Mouse (Mus musculus) bone marrow, adult 2 months (tissue): Measurements from ENCODE around the gene Atxn1.

ENCODE experiments used
- CTCF ChIP-seq: fragments of 200-500 bp; IDR thresholded peaks from 2 replicates; pipeline ENCODE4 v1.5.1; 2011; ENCODE audit warnings: low read length, control low read depth; ENCODE audit not compliant: control insufficient read depth, insufficient read depth
- POLR2A ChIP-seq: fragments of 200-500 bp; IDR thresholded peaks from 2 replicates; pipeline ENCODE4 v1.6.1; 2011; ENCODE audit warnings: low read depth, mild to moderate bottlenecking, control low read depth, low read length, borderline replicate concordance; ENCODE audit not compliant: control insufficient read depth

GRCm38 (mm10) chr13:45807593-45808043, 157.2 kb downstream of the Atxn1 start:
- TF ChIP-seq POLR2A (no peak), CTCF (peak; percentile 63)
